Mouse (Mus musculus) cerebellum, postnatal 14 days (tissue): Measurements from ENCODE around the gene Slc17a1.

ENCODE experiments used
- DNase-seq, 2 experiments: peaks; one replicate each; pipeline ENCODE4 v3.0.0; 2021; ENCODE audit warnings: mixed read lengths in 2 of 2

Gene Slc17a1

GRCm38 (mm10) chr13:23867405-23867804 is at the start of gene Slc17a1:
Gene Slc17a1, plus strand, starts transcription at chr13:23867750.
- no peak for DNase-seq

DNA sequence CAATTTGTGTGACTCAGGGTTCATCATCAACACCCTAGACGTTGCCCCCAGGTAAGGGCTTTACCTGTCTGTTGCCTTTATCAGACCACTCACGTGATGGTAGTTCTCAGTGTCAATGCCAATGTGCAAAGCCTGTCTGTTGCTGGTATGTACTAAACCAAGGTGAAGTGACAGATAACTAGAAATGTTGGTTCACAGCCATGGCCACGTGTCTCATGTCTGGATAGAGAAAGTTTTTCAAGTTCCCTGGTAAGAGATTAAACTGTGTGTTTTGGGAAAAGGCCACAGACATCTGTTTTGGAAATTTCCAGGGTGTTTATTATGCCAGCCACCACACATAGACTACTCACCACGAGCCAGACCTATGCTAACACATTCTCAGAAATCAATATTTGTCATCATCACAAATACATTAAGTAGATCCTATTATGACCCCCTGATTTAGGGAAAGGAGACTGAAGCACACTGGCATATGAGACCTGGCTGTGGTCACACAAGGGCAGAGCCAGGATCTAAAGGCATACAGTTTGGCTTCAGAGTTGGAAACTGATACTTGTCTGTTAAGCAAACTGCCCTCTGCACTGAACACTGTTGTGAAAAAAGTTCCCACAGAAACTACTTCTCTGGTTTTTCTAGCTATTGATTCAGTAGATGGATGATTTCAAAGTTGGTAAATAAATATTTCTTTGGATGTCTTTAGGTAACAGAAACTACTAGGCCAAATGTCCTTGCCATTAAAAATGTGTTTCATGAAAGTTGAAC is 47.2 kb upstream of the Slc17a1 start:
- DNase-seq = no peak

- no peak for DNase-seq
These were observed 45.3 kb upstream of the Slc17a1 start for GRCm38 (mm10) chr13:23822213-23822612.

DNA sequence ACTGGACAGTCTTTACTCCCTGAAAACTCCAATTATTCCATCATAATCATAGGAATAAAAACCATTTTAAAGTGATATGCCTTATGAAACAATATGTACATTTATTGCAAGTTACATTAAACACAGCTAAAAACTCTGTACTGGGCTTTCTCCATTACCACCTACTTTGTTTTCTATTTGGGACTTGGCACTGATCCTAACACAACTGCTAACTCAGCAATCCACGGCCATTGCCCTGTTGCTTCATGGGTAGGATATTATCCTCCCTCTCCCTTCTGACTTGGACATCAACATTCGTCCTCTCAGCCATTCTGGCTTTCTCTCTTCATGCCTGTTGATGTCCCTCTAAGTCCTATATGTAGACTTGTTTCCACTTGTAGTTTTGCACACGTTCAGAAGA is 40.9 kb upstream of the Slc17a1 start:
- no peak for DNase-seq

GRCm38 (mm10) chr13:23833053-23833452 is 34.5 kb upstream of the Slc17a1 start:
- peak; percentile 36 to 48 for DNase-seq

DNA sequence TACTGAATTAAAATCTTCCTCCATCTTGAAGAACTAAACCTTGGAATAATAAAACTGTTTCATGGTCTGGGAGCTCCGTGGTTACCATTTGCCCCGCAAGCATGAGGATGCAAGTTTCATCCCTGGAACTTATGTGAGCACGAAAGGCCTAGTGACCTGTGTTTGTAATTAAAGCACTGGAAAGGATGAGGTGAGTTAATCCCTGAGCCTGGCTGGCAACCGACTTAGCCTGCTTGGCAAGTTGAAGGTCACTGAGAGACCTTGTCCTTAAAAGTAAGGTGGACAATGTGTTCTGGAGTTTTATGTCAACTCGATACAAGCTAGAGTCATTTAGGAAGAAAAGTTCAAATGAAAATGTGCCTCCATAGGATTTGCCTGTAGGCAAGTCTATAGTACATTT is 32.7 kb upstream of the Slc17a1 start:
- DNase-seq = no peak

- no peak for DNase-seq
These were observed 30.9 kb upstream of the Slc17a1 start for GRCm38 (mm10) chr13:23836630-23837029.

DNA sequence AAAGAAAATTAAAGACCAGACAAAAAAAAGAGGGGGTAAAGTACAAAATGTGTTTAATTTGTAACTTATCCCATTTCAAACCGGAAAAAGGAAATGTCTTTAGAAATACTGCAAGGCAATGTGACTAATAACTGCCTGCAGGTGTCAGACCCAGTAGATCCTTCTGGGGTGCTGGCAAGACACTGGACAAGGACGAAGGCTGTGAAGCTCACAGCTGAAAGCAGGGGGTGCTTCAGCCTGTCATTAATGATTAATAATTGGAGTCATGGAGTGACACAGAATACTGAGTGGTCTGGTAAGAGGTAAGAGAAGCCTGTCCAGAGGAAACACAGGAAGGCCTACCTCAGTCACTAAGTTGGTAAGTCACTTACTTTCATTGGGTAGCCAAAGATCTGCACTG is 28.2 kb upstream of the Slc17a1 start, which contains the start of gene Slc17a3:
TSS of gene Slc17a3 (plus strand) at position 127 of the 400 bp plus-strand sequence.
- DNase-seq = no peak

GRCm38 (mm10) chr13:23845851-23846250 is 21.7 kb upstream of the Slc17a1 start:
- DNase-seq = no peak

GRCm38 (mm10) chr13:23849299-23849698 is 18.3 kb upstream of the Slc17a1 start:
- no peak for DNase-seq

GRCm38 (mm10) chr13:23856401-23856800 is 11.1 kb upstream of the Slc17a1 start:
- DNase-seq = no peak

DNA sequence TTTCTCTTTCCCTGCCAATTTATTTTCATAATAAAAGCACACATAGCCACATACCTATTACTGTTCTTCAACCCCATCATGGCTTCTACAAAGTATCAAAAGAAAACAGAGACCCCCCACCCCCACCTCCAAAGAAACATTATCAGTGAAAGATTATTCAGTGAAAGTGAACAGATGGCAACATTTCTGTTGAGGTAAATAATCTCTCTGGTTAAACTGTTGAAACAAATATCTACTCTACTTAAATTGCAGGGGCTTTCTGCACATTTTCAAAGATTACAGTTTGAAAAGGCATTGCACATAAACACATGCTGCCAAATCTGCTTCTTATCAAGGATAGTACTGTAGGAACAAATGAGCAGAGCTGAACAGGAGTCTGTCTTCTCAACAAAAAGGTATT is 5.7 kb upstream of the Slc17a1 start:
- DNase-seq = no peak

DNA sequence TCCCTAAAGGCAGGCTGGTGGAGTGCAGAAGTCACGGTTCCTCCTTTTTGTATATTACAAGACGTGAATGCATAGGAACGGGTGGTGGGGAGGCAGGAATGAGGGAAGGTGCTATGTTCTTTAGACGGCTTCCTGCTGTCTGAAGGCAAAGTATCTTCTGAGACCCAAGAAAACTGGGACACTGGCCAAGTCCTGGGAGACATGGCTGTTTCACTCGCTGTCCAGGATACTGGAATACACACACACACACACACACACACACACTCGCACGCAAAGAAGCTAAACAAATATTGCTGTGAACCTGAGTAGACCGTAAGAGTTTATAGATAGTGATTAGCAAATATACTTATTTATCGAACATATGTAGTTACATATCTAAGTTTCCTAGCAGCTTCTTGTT is 2.8 kb upstream of the Slc17a1 start:
- DNase-seq = no peak

DNA sequence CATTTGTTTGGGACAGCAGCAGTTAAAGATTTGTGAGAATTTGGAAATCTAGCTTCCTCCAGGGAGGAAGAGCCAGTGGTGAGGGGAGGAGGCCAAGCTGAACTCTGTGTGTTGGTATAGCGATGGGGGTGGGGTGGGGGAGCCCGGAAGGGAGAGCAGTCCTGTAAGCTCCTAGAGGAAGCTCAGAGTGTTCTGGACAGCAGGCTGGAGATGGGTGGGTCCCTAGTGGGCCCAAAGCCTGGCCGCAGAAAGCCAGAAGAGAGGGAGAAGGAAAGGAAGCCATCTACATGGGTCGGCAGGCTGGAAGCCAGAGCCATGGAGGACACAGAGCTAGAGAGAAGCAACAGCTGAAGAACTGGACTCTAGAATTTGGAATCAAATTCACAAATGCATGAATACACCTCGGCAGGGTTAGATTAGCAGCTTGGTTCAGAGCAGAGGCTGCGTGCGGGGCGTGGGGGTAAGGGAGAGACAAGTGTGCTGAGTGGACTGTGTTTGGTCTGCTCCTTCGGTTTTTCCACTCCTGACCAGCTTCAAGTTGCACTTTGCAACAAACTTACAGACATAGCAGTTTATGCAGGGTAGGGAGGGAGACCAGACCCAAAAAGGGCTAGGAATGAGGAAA is 1.4 kb upstream of the Slc17a1 start:
- DNase-seq = no peak

GRCm38 (mm10) chr13:23867000-23867399 is 550 bp upstream of the Slc17a1 start:
- no peak for DNase-seq

- no peak for DNase-seq
These were observed 1.4 kb downstream of the Slc17a1 start for GRCm38 (mm10) chr13:23868790-23869533.

- no peak for DNase-seq
These were observed 2.4 kb downstream of the Slc17a1 start for GRCm38 (mm10) chr13:23869996-23870395.

DNA sequence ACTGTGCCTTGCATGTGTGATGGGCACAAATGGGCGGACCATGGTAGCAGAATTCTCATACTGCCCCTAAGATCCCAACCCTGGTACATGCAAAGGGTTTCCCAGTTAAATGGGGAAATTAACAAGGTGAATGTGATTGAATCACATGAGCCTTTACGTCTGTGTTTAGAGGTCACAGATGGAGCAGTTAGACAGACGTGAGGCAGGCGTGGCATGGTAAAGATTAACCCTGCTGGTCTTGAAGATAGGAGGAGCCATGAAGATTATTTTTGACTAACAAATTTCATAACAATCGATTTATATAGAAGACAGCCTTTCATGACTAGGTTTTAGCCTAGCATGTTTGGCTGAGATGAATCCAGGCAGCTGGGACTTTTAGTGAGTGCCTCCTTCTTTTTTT is 5.6 kb downstream of the Slc17a1 start:
- no peak for DNase-seq

DNA sequence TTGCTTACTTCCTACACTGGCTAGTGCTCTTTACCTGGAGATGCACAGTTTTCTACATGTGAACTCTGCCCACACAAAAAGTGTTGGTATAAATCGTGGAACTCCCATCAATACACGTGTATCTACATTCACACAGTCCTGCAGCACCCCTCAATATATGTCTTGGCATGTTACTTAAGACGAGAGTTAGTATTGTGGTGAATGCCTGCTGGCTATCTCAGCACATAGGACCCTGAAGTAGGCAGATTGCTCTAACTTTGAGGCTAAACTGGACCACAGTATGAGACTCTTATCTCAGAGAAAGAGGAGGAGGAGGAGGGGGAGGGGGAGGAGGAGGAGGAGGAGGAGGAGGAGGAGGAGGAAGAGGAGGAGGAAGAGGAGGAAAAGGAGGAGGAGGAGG is 11.6 kb downstream of the Slc17a1 start:
- DNase-seq = no peak

DNA sequence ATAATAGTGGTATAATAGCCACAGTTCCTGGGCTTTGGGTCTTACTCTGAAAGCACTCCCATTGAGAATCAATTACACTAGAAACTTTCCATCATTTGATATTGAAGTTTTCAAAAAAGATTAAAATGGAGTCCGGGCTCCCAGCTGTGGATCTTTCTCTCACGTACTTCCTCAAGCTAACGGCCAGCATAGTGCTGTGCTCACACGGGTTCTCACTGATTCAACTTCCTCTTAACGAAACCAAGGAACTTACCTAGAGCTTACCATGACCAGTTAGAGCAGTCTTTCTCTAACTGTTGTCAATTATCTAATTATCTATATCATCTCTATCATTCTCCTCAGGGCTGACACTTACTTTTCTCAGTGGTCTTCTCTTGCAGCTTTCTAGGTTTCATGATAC is 12.1 kb downstream of the Slc17a1 start:
- no peak for DNase-seq

DNA sequence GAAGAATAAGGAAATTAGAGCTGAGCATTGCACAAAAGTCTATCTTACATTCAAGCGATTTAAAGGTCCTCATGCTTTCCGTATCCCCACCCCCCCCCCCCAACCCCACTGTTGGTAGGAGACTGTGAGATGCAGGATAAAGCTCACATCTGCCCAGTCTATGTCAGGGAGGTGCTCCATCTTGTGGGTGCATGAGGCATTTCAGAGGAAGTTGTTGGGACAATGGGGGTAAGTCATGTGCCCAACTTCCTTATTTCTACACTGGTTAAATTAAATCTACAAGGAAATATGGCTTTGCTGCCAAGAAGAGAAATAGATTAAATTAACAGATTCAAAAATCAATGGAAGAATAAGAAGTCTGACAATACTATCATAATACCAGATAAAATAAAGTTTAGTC is 18.0 kb downstream of the Slc17a1 start:
- DNase-seq = no peak

GRCm38 (mm10) chr13:23887026-23887725 is 19.6 kb downstream of the Slc17a1 start:
- no peak for DNase-seq

DNA sequence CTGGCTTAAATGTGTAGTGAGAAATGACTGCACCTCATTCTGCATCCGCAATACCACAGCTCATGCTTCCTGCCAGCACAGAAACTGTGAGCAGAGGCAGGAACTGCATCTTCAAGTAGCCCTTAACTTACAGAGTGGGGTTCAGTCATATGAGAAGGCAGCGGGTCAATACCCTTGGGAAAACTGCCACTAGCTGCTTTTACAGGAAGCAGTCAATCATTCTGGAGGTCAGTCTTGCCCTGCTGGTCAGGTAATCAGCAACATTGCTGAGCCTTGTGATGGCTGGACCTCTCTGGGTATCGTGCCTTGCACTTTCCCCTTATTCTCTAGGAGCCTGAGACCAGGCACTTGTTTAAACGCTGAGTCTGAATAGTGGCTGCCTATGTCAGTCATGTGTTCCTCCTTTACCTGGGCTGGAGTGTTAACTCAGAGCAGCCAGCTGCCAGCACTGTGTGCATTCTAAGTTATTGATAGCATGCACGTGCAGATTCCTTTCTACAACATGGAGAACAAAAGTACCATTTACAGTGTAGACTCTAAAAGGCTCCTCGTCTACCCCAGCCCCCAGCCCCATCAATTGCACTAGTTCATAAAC is 21.6 kb downstream of the Slc17a1 start:
- no peak for DNase-seq
